Mouse (Mus musculus): ENCODE results near the gene Clybl. TPM values are rescaled to one million over a fixed set of nuclear protein-coding genes. Genes with fewer than 3 reads are reported as not detected.

Clybl gene
- polyA plus RNA-seq, 1 experiment = 30.9 TPM

DNA sequence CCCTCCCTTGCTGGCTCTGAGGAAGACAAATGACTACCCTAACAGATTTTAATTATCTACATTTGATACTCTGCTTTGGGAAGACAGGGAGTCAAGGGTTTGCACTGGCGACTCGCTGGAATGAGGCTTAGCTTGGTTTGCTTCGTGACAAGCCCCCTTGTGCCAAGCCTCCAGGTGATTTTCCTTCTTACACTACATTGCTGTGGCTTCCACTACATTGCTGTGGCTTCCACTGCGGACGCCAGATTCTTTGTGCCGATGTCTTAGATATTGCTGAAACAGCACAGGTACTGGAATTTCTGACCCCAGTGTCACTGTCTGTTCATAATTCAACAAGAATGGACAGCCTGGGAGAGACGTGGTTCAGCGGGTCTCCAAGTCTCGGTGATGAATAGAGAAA, 180.3 kb downstream of the Clybl start:
- Histone ChIP-seq H3ac (ENCODE audit: control insufficient read depth, insufficient read length) (no peak overlapping the region), H3K36me3 (ENCODE audit: control insufficient read depth, insufficient read depth) (no peaks in the 10 kb centered on the region), H3K4me3 (no peak overlapping the region), H3K27me3 (ENCODE audit: control insufficient read depth, insufficient read depth, insufficient read length) (peaks cover 3% of the 10 kb centered on the region), H3K79me2 (ENCODE audit: control insufficient read depth, insufficient read depth) (no peaks in the 10 kb centered on the region), H3K4me2 (ENCODE audit: low read depth) (no peak overlapping the region)
- TF ChIP-seq POLR2A (IDR thresholded peaks at IDR 0.05; ENCODE audit: insufficient read length, low read depth) (no peak), SRF (IDR thresholded peaks at IDR 0.05; ENCODE audit: control insufficient read depth, insufficient read length, low read depth) (no peak), REST (IDR thresholded peaks at IDR 0.05; ENCODE audit: insufficient read depth, insufficient read length) (no peak), MAX (IDR thresholded peaks at IDR 0.05; ENCODE audit: low read depth) (no peak), CEBPB (IDR thresholded peaks at IDR 0.05; ENCODE audit: insufficient read depth, poor library complexity, severe bottlenecking) (no peak), E2F4 (IDR thresholded peaks at IDR 0.05; ENCODE audit: insufficient read depth) (no peak), USF1 (IDR thresholded peaks at IDR 0.05; ENCODE audit: low read depth) (no peak), TCF3 (IDR thresholded peaks at IDR 0.05; ENCODE audit: insufficient read length, low read depth) (no peak), MYOG (IDR thresholded peaks at IDR 0.05; ENCODE audit: control insufficient read depth in 1 of 3, insufficient read depth in 1 of 3, insufficient read length in 2 of 3, low read depth in 2 of 3) (no peak), TCF12 (IDR thresholded peaks at IDR 0.05; ENCODE audit: insufficient read depth, poor library complexity, severe bottlenecking) (no peak), MYOD1 (IDR thresholded peaks at IDR 0.05; ENCODE audit: control insufficient read depth in 1 of 3, insufficient read length in 2 of 3, low read depth in 2 of 3) (no peak), POLR2AphosphoS2 (IDR thresholded peaks at IDR 0.05; ENCODE audit: insufficient read length, low read depth) (no peak)

DNA sequence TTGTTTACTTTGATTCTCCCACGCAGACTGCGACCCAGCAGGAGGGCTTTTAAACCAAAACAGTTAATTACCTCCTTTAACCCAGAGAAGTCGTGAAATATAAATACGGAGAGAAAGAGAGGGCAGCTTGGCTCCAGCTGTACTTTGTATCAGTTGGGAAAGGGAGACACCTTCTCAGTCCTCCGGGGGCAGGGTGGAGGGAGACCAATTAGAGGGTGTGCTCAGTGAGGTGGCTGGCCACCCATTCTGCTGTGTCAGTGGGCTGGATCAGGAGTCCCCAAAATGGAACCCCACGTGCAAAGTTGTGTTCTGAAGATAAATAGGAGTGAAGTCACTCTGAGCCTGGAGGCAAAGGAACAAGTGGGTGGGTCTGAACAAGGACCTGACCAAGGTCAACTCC, 181.7 kb downstream of the Clybl start:
- Histone ChIP-seq H3K27me3 (ENCODE audit: control insufficient read depth, insufficient read depth, insufficient read length) (peaks cover 8% of the 10 kb centered on the region), H3K4me3 (no peak overlapping the region)
- TF ChIP-seq MYOG (IDR thresholded peaks at IDR 0.05; ENCODE audit: control insufficient read depth in 1 of 3, insufficient read depth in 1 of 3, insufficient read length in 2 of 3, low read depth in 2 of 3) (no peak), REST (IDR thresholded peaks at IDR 0.05; ENCODE audit: insufficient read depth, insufficient read length) (no peak), TCF12 (IDR thresholded peaks at IDR 0.05; ENCODE audit: insufficient read depth, poor library complexity, severe bottlenecking) (no peak), CEBPB (IDR thresholded peaks at IDR 0.05; ENCODE audit: insufficient read depth, poor library complexity, severe bottlenecking) (no peak), E2F4 (IDR thresholded peaks at IDR 0.05; ENCODE audit: insufficient read depth) (no peak), USF1 (IDR thresholded peaks at IDR 0.05; ENCODE audit: low read depth) (no peak)

DNA sequence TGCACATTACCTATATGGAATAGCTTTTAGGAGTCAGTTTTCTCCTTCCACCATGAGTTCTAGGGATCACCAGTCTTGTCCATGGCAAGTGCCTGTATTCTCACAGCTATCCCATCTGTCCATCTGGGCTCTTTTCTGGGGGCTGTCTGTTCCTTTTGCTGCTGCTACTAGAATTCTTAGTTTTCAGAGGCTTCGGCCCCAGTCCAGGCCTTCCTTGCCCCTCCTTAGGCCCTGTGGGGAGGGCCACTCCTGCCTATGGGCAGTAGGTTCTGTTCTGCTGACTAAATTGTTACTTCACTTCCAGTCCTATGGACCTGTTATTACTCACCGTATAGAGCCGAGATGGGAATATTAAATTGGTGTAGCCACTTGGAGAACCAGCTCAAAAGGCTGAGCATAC, 182.5 kb downstream of the Clybl start:
- Histone ChIP-seq H3K27me3 (ENCODE audit: control insufficient read depth, insufficient read depth, insufficient read length) (peaks cover 8% of the 10 kb centered on the region), H3K36me3 (ENCODE audit: control insufficient read depth, insufficient read depth) (no peaks in the 10 kb centered on the region)

More for the DNA sequence above, 181.7 kb downstream of the Clybl start:
- Histone ChIP-seq H3K36me3 (ENCODE audit: control insufficient read depth, insufficient read depth) (no peaks in the 10 kb centered on the region), H3ac (ENCODE audit: control insufficient read depth, insufficient read length) (no peak overlapping the region), H3K4me2 (ENCODE audit: low read depth) (no peak overlapping the region), H3K79me2 (ENCODE audit: control insufficient read depth, insufficient read depth) (no peaks in the 10 kb centered on the region)

DNA sequence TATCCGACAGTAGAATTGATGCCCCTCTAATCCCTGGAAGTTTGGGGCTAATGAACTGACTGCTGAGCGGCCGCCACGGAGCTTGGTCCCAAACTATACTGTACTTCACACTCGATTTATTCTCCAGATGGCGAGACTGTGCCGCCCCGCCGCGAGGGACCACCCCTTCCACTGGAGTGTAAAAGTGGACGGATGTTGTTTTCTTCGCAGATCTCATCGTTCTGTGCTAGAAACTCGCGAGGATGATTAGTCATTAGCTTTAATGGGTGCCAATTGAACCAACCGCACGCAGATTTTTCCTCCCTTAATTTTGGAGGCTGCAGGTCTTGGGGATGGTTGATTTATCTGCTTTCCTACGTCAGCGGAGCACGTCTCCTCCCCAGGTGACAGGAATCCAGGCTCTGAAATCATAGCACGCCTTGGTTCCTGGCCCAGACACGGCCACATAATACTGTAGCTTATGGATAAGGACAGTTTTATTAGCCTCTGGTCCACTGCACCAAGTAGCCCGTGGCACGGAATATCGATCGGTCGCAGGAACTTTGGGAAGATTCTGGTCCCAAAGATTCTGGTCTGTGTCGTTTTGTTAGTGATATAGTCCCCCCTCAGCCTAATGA, 185.9 kb downstream of the Clybl start:
- TF ChIP-seq MAX (IDR thresholded peaks at IDR 0.05; ENCODE audit: low read depth) (no peak), MYOG (IDR thresholded peaks at IDR 0.05; ENCODE audit: control insufficient read depth in 1 of 3, insufficient read depth in 1 of 3, insufficient read length in 2 of 3, low read depth in 2 of 3) (no peak), MYOD1 (IDR thresholded peaks at IDR 0.05; ENCODE audit: control insufficient read depth in 1 of 3, insufficient read length in 2 of 3, low read depth in 2 of 3) (no peak), TCF3 (IDR thresholded peaks at IDR 0.05; ENCODE audit: insufficient read length, low read depth) (no peak), CEBPB (IDR thresholded peaks at IDR 0.05; ENCODE audit: insufficient read depth, poor library complexity, severe bottlenecking) (no peak), POLR2AphosphoS2 (IDR thresholded peaks at IDR 0.05; ENCODE audit: insufficient read length, low read depth) (no peak), POLR2A (IDR thresholded peaks at IDR 0.05; ENCODE audit: insufficient read length, low read depth) (no peak), E2F4 (IDR thresholded peaks at IDR 0.05; ENCODE audit: insufficient read depth) (no peak), SRF (IDR thresholded peaks at IDR 0.05; ENCODE audit: control insufficient read depth, insufficient read length, low read depth) (no peak), USF1 (IDR thresholded peaks at IDR 0.05; ENCODE audit: low read depth) (no peak), TCF12 (IDR thresholded peaks at IDR 0.05; ENCODE audit: insufficient read depth, poor library complexity, severe bottlenecking) (no peak), REST (IDR thresholded peaks at IDR 0.05; ENCODE audit: insufficient read depth, insufficient read length) (no peak)
- no peak overlapping the region for H3K4me3 ChIP-seq
- H3ac ChIP-seq (ENCODE audit: control insufficient read depth, insufficient read length) = no peak overlapping the region
- H3K27me3 ChIP-seq (ENCODE audit: control insufficient read depth, insufficient read depth, insufficient read length) = peaks cover 13% of the 10 kb centered on the region
- no peaks in the 10 kb centered on the region for H3K79me2 ChIP-seq (ENCODE audit: control insufficient read depth, insufficient read depth)
- H3K36me3 ChIP-seq (ENCODE audit: control insufficient read depth, insufficient read depth) = no peaks in the 10 kb centered on the region
- H3K4me2 ChIP-seq (ENCODE audit: low read depth) = no peak overlapping the region

More for the DNA sequence above, 182.5 kb downstream of the Clybl start:
- Histone ChIP-seq H3K4me3 (no peak overlapping the region), H3K4me2 (ENCODE audit: low read depth) (no peak overlapping the region), H3ac (ENCODE audit: control insufficient read depth, insufficient read length) (no peak overlapping the region), H3K79me2 (ENCODE audit: control insufficient read depth, insufficient read depth) (no peaks in the 10 kb centered on the region)
- no peak for TF ChIP-seq TCF3 (IDR thresholded peaks at IDR 0.05; ENCODE audit: insufficient read length, low read depth)
- no peak for TF ChIP-seq REST (IDR thresholded peaks at IDR 0.05; ENCODE audit: insufficient read depth, insufficient read length)
- no peak for TF ChIP-seq CEBPB (IDR thresholded peaks at IDR 0.05; ENCODE audit: insufficient read depth, poor library complexity, severe bottlenecking)
- TF ChIP-seq E2F4 (IDR thresholded peaks at IDR 0.05; ENCODE audit: insufficient read depth) = no peak
- no peak for TF ChIP-seq TCF12 (IDR thresholded peaks at IDR 0.05; ENCODE audit: insufficient read depth, poor library complexity, severe bottlenecking)
- no peak for TF ChIP-seq POLR2A (IDR thresholded peaks at IDR 0.05; ENCODE audit: insufficient read length, low read depth)
- no peak for TF ChIP-seq MYOD1 (IDR thresholded peaks at IDR 0.05; ENCODE audit: control insufficient read depth in 1 of 3, insufficient read length in 2 of 3, low read depth in 2 of 3)
- no peak for TF ChIP-seq SRF (IDR thresholded peaks at IDR 0.05; ENCODE audit: control insufficient read depth, insufficient read length, low read depth)
- no peak for TF ChIP-seq USF1 (IDR thresholded peaks at IDR 0.05; ENCODE audit: low read depth)
- TF ChIP-seq MYOG (IDR thresholded peaks at IDR 0.05; ENCODE audit: control insufficient read depth in 1 of 3, insufficient read depth in 1 of 3, insufficient read length in 2 of 3, low read depth in 2 of 3) = no peak
- TF ChIP-seq MAX (IDR thresholded peaks at IDR 0.05; ENCODE audit: low read depth) = no peak
